Mouse (Mus musculus): Measurements from ENCODE around the gene Rad51c. TPM values are rescaled to one million over a fixed set of nuclear protein-coding genes. Genes with fewer than 3 reads are reported as not detected.

Rad51c gene
- 2.7 and 3.0 TPM in 2 replicates for polyA plus RNA-seq (2015; fragmentation: Nextera tagmentation; extraction: Ambion mirVana)

GRCm38 (mm10) chr11:87404876-87405275 is at the start of gene Rad51c, which contains the start of gene Tex14:
Gene Rad51c (minus strand): TSS chr11:87404954.
Gene Tex14 (plus strand): TSS chr11:87405065.

DNA sequence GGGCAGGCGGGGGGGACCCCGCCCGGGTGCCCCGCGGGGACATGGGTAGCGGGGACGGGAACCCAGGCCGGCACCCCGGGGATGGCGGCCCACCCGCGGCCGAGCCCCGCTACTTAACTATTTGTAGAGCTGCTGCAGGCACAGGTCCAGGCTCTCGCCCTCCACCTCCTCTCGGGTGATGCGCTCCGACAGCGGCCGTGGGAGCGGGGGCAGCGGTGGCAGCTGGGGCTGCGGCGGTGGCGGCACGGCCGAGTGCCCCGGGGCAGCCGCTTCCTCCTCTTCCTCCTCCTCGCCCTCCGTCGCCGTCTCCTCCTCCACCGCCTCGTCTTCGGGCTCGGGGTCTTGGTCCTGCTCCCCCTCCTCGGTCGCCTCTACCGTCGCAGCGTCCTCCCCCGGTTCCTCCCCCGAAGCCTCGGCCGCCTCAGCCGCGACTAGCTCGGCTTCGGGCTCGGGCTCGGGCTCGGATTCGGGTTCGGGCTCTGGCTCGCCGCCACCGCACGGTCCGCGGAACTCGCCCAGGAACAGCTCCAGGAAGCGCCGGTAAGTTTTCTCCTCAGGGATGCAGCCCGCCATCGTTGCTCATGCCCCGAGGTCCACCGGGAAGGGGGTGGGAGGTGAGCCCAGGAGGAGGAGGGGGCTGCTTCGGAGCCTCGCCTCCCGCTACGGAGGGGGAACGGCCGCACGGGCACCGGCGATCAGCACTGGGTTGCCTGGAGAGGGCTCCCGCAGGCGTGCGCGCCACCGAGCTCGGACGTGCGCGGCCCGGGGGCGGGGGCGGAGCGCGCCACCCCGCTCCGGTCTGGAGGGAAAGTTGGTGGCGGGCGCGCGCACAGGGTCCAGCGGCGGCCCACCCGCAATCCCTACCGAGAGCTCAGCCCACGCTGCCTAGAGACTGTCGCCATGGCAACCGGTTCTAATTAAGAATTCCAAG is 46.2 kb downstream of the Rad51c start, which contains the start of gene Ppm1e:
Ppm1e (minus strand) TSS at position 693 of the 931 bp plus-strand sequence.

Other genes with a start within 250 kb of the Rad51c start
- 19.0 and 22.5 TPM in 2 replicates for gene Ppm1e, start 45.9 kb downstream of the Rad51c start, polyA plus RNA-seq (2015; fragmentation: Nextera tagmentation; extraction: Ambion mirVana)
- 0.24 and 0.39 TPM in 2 replicates for gene Tex14, start 111 bp upstream of the Rad51c start, polyA plus RNA-seq (2015; fragmentation: Nextera tagmentation; extraction: Ambion mirVana)
- not detected in 2 replicates for gene Gm11492, start 161.7 kb upstream of the Rad51c start, polyA plus RNA-seq (2015; fragmentation: Nextera tagmentation; extraction: Ambion mirVana)
- gene Sept4, start 163.9 kb upstream of the Rad51c start, polyA plus RNA-seq (2015; fragmentation: Nextera tagmentation; extraction: Ambion mirVana) = 52.8 and 55.6 TPM in 2 replicates
- gene Mtmr4, start 187.2 kb upstream of the Rad51c start, polyA plus RNA-seq (2015; fragmentation: Nextera tagmentation; extraction: Ambion mirVana) = 23.7 and 25.9 TPM in 2 replicates
- gene Hsf5, start 212.2 kb upstream of the Rad51c start, polyA plus RNA-seq (2015; fragmentation: Nextera tagmentation; extraction: Ambion mirVana) = 0.48 and 0.53 TPM in 2 replicates